Mouse (Mus musculus) brain, embryonic 18.5 days (tissue): ENCODE data around the gene Hspbap1.

ENCODE experiments used
- DNase-seq: peaks from one replicate; pipeline ENCODE4 v3.0.0-alpha.2; 2012; ENCODE audit warnings: low read depth, low spot score

Hspbap1 gene

GRCm38 (mm10) chr16:35769878-35770657 lies at the start of gene Hspbap1:
Hspbap1 (plus strand) TSS chr16:35770375.
- DNase-seq, result peak; percentile 67

DNA sequence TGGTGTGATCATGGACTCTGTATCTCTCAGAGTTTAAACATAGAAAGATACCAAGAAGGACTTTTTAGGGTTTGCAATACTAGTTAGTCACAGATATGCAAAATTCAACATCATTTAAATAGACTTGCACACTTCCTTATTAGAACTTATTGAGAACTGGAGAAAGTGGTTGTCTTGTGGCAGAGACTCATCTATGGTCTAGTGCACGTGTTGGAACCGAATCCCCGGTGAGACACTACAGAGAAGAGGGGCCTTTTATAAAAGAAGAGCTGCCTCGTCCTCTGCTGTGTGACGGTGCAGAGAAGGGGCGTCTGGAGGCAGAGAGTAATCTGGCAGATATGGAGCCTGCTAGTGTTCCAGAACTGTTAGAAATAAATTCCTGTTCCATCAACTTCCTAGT lies 45.6 kb upstream of the Hspbap1 start:
- no peak for DNase-seq

- DNase-seq, result no peak
Measured at GRCm38 (mm10) chr16:35726601-35727000, 43.6 kb upstream of the Hspbap1 start.

DNA sequence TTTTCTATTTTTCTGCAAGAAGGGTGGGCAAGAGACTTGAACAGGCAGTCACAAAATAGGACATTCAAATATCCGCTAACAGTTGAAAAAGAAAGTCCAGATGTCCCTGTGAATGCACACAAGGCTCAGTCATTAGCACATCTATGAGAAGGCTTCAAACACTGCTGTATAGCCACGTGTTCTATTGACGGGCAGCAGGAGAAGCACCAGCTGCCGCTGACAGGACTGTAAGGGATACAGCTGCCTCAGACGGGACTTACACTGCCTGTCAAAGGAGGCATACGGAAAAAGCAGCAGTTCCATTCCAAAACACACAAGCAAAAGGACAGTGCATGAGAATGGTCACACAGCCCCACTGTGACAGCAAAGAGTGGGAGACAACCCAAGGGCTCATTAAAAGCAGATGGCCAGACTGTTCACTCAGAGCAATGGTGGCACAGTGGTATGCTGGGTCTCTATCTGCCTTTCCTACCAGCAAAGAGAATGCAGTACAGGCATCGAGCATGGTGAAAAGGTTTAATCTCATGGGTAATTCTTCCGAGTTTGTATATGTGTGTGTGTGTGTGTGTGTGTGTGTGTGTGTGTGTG lies 40.9 kb upstream of the Hspbap1 start:
- DNase-seq, result peak; percentile 16

- no peak for DNase-seq
Measured at GRCm38 (mm10) chr16:35732096-35732495, 38.1 kb upstream of the Hspbap1 start.

DNA sequence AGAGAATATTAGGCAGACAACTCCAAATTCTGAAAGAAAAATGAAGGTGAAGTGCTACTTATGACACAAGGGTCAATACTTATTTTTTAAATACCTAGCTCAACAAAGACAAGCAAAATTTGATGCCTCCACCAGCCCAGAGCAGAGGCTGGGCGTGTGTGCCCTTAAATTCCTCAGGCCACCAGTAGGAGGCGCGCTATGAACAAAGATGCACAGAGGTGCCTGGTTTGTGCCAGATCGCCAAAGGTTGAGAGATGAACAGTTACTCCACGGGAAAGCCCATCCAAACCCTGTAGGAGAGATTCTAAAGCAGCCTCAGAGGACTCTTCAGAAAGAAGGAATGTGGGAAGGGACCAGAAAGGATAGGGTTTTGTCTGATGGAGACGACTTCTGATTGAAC lies 36.1 kb upstream of the Hspbap1 start:
- no peak for DNase-seq

DNA sequence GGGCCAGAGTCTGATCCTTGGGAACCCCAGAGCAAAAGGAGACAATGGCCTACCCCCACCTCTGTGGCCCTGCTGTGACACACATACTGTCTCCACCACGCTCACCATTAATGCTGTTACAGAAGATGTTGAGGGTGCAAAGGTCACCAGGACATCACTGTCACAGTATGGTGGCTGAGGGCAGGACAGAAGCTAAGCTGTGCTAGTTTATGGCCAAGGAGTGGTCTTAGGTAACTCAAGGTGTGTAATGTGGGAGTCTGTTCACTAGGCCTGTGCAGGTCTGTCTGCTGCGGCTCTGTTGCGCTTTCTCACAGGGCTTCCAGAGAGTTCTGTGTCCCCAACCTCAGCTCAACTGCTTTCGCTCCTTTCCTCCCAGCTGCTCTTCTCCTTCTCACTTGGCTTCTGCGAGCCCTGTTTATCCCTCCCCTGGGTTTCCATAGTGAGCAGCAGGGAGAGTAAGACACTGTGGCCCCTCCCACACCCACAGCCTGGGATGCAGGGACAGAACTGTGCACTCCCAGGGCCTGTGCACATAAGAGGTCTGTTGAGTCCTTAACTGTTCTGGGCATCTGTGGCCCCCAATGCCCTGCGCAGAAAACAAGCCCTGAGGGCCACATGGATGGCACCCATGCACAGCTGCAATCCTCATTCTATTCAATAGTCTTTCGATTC lies 31.9 kb upstream of the Hspbap1 start:
- no peak for DNase-seq

DNA sequence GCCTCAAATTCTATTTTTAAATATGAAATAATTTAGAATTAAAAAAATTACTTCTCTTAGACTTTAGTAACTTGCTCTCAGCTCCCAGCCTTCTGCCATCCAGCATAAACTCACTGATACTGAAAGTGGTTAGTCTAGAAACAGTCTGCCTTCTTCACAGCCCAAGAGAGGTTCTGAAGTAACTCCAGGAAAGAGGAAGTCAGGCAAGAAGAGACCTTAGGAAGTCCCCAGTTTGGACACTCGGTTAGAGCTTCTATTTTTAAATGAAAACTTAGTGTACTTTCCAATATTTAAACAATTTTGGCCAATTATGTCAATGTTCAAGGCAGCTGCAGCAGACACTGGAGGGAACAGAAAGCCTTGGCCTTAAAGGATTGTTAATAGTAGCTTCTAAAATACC lies 30.6 kb upstream of the Hspbap1 start:
- DNase-seq, result no peak

DNA sequence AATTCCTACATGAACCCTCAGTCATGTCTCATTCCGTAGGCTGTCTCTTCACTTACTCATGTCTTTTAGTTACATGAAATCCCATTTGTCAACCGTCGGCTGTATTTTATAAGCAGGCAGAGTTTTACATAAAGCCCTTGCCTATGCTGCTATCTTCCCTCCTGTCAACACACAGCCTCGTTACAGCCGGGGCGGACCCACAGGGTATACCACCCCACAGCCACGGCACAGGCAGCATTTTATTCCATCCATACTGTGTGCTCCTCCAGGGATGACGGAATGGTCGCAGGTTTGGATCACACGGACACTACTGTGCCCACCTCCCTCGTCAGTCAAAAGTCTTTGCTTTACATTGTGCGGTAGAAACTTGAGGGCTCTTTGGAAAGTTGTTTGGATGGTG lies 29.8 kb upstream of the Hspbap1 start:
- DNase-seq, result no peak

- DNase-seq, result no peak
Measured at GRCm38 (mm10) chr16:35740943-35741342, 29.2 kb upstream of the Hspbap1 start.

- no peak for DNase-seq
Measured at GRCm38 (mm10) chr16:35741621-35742020, 28.6 kb upstream of the Hspbap1 start.

GRCm38 (mm10) chr16:35742251-35742937 lies 27.8 kb upstream of the Hspbap1 start:
- no peak for DNase-seq

DNA sequence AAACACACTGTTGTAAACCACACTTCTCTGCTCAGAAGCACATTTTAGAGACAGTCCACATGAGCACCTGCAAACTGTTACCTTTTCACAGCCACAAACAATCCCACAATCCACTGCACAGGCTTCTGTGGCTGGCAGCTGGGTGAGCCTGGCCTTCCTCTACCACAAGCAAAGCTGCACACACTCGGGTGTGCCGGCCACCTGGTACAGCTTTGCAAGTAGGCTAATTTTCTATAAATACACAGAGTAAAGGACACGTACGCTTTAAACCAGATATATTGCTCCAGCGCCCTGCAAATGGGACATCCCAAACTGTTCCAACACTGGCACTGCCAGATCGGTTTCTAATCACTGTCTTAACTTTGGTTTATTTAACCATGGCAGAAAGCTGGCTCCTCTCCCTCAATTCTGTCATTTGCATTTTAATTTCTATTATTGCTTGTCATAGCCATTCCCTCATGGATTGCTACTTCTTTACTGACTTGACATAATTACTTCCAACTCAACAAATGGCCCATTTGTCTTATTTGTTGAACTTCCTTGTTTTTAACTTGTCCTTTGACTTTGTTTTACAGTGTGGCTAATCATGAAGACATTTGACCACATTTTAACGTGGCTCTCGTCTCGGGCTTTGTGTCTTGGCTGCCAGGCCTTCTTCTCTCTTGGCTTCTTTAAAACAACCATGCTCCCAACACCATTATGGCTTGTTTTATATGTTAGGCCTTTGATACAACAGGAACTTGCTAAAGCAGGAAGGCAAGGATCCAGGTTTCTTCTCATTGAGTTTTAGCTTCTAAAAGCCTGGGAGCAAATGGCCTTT lies 22.5 kb upstream of the Hspbap1 start:
- DNase-seq, result no peak

DNA sequence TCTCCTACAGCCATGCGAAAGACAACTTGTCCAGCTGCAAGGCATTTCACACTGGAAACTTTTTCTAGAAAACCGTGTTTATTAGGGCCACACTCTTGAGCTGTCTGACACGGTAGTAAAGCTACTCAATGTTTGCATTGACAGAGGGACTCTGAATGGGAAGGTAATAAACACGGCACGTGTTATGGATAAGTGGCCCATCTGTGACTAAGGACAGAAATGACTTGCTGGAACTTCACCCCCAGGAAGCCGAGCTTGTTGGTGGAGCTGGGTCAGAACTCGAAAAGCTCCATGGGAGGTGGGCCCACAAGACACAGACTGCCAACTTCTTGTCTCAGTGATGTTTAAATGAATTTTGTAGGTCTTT lies 22.0 kb upstream of the Hspbap1 start:
- DNase-seq, result no peak

GRCm38 (mm10) chr16:35749385-35749784 lies 20.8 kb upstream of the Hspbap1 start:
- DNase-seq, result no peak

DNA sequence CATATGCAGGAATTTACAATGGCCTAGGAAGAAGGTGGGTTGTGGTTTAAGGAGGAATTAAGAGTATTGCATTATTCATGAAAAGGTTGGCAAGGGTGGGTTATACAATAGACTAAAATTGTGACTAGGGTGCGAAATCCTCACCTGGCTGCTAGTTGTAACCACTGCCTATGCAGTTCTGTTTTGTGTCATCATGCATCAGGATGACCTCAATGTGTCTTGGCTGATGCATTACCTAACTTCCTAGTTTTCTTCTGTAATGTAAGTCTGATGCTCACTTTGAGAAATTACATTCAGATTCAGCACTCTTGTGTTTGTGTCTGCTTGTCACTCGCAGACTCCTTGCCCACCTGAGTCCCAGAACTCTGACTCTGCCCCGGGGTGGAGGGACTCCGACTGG lies 18.3 kb upstream of the Hspbap1 start:
- no peak for DNase-seq

DNA sequence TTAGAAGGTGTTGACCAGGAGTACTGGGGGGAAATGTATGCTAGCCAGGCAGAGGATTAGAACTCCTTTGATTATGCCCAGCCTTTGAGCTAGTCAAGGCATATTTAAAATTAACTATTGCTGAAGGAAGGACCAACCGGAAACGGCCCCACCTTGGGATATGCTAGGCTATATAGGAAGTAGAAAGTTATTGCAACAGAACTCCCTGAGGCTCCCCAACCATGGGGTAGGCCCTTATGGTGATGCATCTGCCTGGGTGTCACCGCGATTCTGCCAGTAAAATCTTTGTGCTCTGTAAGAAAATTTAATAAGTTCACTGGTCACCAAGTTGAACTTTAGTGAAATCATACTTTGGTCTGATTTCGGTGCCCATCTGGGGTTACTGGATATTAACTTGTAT lies 16.2 kb upstream of the Hspbap1 start:
- no peak for DNase-seq

- DNase-seq, result no peak
Measured at GRCm38 (mm10) chr16:35755502-35756334, 14.5 kb upstream of the Hspbap1 start.

GRCm38 (mm10) chr16:35756697-35757096 lies 13.5 kb upstream of the Hspbap1 start:
- no peak for DNase-seq

DNA sequence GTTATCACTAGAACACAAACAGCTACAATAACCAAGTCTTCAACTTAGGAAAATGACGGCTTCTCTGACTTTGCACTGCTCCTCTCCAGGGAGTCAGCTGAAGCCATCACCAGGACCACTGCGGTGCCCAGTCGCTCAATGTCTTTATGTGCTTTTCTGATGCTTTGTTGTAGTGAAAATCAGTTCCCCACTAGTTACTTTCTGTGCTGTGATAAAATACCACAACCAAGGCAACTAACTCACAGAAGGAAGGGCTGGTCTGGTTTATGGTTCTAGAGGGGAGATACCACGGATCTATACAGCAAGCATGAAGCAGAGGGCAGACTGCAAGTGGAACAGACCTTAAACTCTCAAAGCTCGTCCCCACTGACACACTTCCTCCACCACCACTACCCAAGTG lies 10.8 kb upstream of the Hspbap1 start:
- no peak for DNase-seq
